In genomic region chr15:27772125-27772627, GRCm38 (mm10) we compare ENCODE assay signal across 14 mouse cellular contexts.
DNase-seq lines count a peak whose midpoint lies in the region; ATAC-seq and TF ChIP-seq lines count a peak whose summit lies in the region.
"Had no signal": no experiment of that assay in that cellular context is flagged by ENCODE, and none has a peak within 500 bp of the region (broad histone marks: within the 10 kb centered on the region; RNA-seq: fewer than 3 reads in every experiment).

No protein-coding gene starts in this region.

- H3K9me3 ChIP-seq in kidney, embryonic 14.5 days (ENCODE audit: control insufficient read depth, low read length) = no peaks in the 10 kb centered on the region
- no peaks in the 10 kb centered on the region for H3K9me3 ChIP-seq in limb, embryonic 10.5 days (replicated peaks)
- H3K9me3 ChIP-seq: forebrain, embryonic 10.5 days; limb, embryonic 13.5 days had no signal

- TF ChIP-seq EP300 in heart, adult 2 months (IDR thresholded peaks at IDR 0.05; ENCODE audit: insufficient read depth, low read depth, low read length) = no peak

- no peak overlapping the region for H3K4me2 ChIP-seq in kidney, embryonic 14.5 days (replicated peaks; ENCODE audit: low read depth, low read length)
- H3K4me2 ChIP-seq: limb, embryonic 13.5 days had no signal

- intact Hi-C loops in heart, adult 2 months (cut with DNase I) = no loop called here

- no peaks in the 10 kb centered on the region for H3K36me3 ChIP-seq in heart, adult 2 months (ENCODE audit: control insufficient read depth, insufficient read depth, low read length)
- peaks cover 57% of the 10 kb centered on the region for H3K36me3 ChIP-seq in kidney, embryonic 14.5 days (ENCODE audit: control insufficient read depth, insufficient read depth, low read length)
- H3K36me3 ChIP-seq in limb, embryonic 10.5 days = peaks cover 77% of the 10 kb centered on the region
- H3K36me3 ChIP-seq: G1E had no signal

- no peak for ATAC-seq in kidney, embryonic 14.5 days (ENCODE audit: low FRiP score, low TSS enrichment)

- peaks cover 6% of the 10 kb centered on the region for H3K4me1 ChIP-seq in heart, adult 2 months (ENCODE audit: control insufficient read depth, insufficient read depth, low read length)
- H3K4me1 ChIP-seq in kidney, embryonic 14.5 days (ENCODE audit: control insufficient read depth, insufficient read depth, low read length) = peaks cover 17% of the 10 kb centered on the region
- peaks cover 75% of the 10 kb centered on the region for H3K4me1 ChIP-seq in limb, embryonic 10.5 days

- 50% methylated on average over 7 of the region's 7 CpGs for WGBS in heart, adult 2 months
- 53% methylated on average over 7 of the region's 7 CpGs for WGBS in kidney, embryonic 14.5 days
- 82% methylated on average over 7 of the region's 7 CpGs for WGBS in limb, embryonic 10.5 days

- no peak for TF ChIP-seq POLR2A in heart, adult 2 months (IDR thresholded peaks at IDR 0.05; ENCODE audit: insufficient read depth, low read depth, low read length)

- DNase-seq in heart, adult 2 months = no peak
- DNase-seq in heart, adult 9 months (ENCODE audit: low spot score in 2 of 2) = no peak
- DNase-seq in kidney, adult 18-20 months = no peak
- peak; percentile 60 to 64 for DNase-seq in B cell, adult 2 months
- DNase-seq in limb, embryonic 10.5 days (ENCODE audit: low spot score) = no peak
- no peak for DNase-seq in embryo, embryonic 10 days (ENCODE audit: low spot score)
- DNase-seq in cerebellum, adult 11-12 months = no peak
- DNase-seq: kidney, adult 8-10 months; layer of hippocampus, postnatal 36 days; lung, adult 2 months had no signal

- H3K4me3 ChIP-seq in heart, adult 2 months = no peak overlapping the region
- no peak overlapping the region for H3K4me3 ChIP-seq in kidney, embryonic 14.5 days (ENCODE audit: low read length)
- H3K4me3 ChIP-seq in limb, embryonic 10.5 days = no peak overlapping the region
- H3K4me3 ChIP-seq: forebrain, embryonic 10.5 days; limb, embryonic 13.5 days had no signal

- no peaks in the 10 kb centered on the region for H3K27me3 ChIP-seq in heart, adult 2 months (ENCODE audit: control insufficient read depth, insufficient read depth, low read length)
- no peaks in the 10 kb centered on the region for H3K27me3 ChIP-seq in kidney, embryonic 14.5 days (ENCODE audit: control insufficient read depth, insufficient read depth, low read length)
- H3K27me3 ChIP-seq in limb, embryonic 10.5 days (ENCODE audit: low read depth, poor library complexity, severe bottlenecking) = no peaks in the 10 kb centered on the region
- H3K27me3 ChIP-seq: limb, embryonic 13.5 days had no signal

- H3K27ac ChIP-seq in heart, adult 2 months = peak overlapping the region; percentile 10; the same call in 1 of the 2 replicates
- 0 out of 2 replicates have a peak overlapping the region, but pooled peaks have one; percentile 60 for H3K27ac ChIP-seq in kidney, embryonic 14.5 days (ENCODE audit: low read depth, low read length)
- H3K27ac ChIP-seq in limb, embryonic 10.5 days = peak overlapping the region; percentile 79
- H3K27ac ChIP-seq: forebrain, embryonic 10.5 days had no signal

- TF ChIP-seq CTCF in heart, adult 2 months (IDR thresholded peaks at IDR 0.05) = no peak

- H3K79me2 ChIP-seq in heart, adult 2 months (replicated peaks; ENCODE audit: control insufficient read depth, insufficient read depth, low read length) = no peaks in the 10 kb centered on the region

- no peak overlapping the region for H3K9ac ChIP-seq in heart, adult 2 months (ENCODE audit: low read depth, low read length)
- H3K9ac ChIP-seq in kidney, embryonic 14.5 days (ENCODE audit: low read depth, low read length) = no peak overlapping the region
- H3K9ac ChIP-seq: limb, embryonic 13.5 days had no signal

Comparison
In these comparisons a context has a peak if more than half of its experiments do, and no peak if none do; other contexts are left out.
1. DNase-seq: peak in B cell, adult 2 months (2 of 2); none in heart, adult 2 months (0 of 2), heart, adult 9 months (0 of 2), kidney, adult 18-20 months (single experiment), limb, embryonic 10.5 days (single experiment), embryo, embryonic 10 days (single experiment) and cerebellum, adult 11-12 months (single experiment).
2. H3K27ac ChIP-seq: peak in every context shown above with its lines; median percentile 79 in limb, embryonic 10.5 days; 60 in kidney, embryonic 14.5 days; 10 in heart, adult 2 months.